Mouse (Mus musculus) right cerebral cortex, postnatal 36 days (tissue): ENCODE measurements at regions not wholly inside any gene's neighbourhood (a gene's known extent, or its start where the extent isn't known, plus 50 kb on each side); places are given as distances from the start of the nearest gene placed in this dataset.

Source experiments
- DNase-seq, 2 experiments: peaks; one replicate each; pipeline ENCODE4 v3.0.0; 2022; ENCODE audit warnings: low spot score in 2 of 2, mixed read lengths in 1 of 2

GRCm38 (mm10) chr4:127640251-127641085, 282.5 kb upstream of the Gjb5 start:
- DNase-seq: peak; percentile 61 to 70

GRCm38 (mm10) chr4:127639765-127640164, 281.8 kb upstream of the Gjb5 start:
- no peak for DNase-seq

GRCm38 (mm10) chr4:127636934-127637333, 279.0 kb upstream of the Gjb5 start:
- DNase-seq: no peak

- no peak for DNase-seq
Measured at GRCm38 (mm10) chr4:127635262-127635661, 277.3 kb upstream of the Gjb5 start.

- DNase-seq: no peak
Measured at GRCm38 (mm10) chr4:127619870-127620269, 261.9 kb upstream of the Gjb5 start.

- no peak for DNase-seq
Measured at GRCm38 (mm10) chr4:127612761-127613160, 254.8 kb upstream of the Gjb5 start.

GRCm38 (mm10) chr4:127600919-127601318, 242.9 kb upstream of the Gjb5 start:
- DNase-seq: peak; percentile 62 to 81

- DNase-seq: no peak
Measured at GRCm38 (mm10) chr4:127598610-127599009, 240.6 kb upstream of the Gjb5 start.

- no peak for DNase-seq
Measured at GRCm38 (mm10) chr4:127594081-127594480, 236.1 kb upstream of the Gjb5 start.

- no peak for DNase-seq
Measured at GRCm38 (mm10) chr4:127591540-127591939, 233.6 kb upstream of the Gjb5 start.

GRCm38 (mm10) chr4:127586822-127587221, 228.8 kb upstream of the Gjb5 start:
- DNase-seq: no peak

GRCm38 (mm10) chr4:127576521-127576920, 218.5 kb upstream of the Gjb5 start:
- peak in 1 of 2 experiments; percentile 15 for DNase-seq

- no peak for DNase-seq
Measured at GRCm38 (mm10) chr4:127562602-127563001, 204.6 kb upstream of the Gjb5 start.

- DNase-seq: no peak
Measured at GRCm38 (mm10) chr4:127558572-127558971, 200.6 kb upstream of the Gjb5 start.

- DNase-seq: no peak
Measured at GRCm38 (mm10) chr4:127552456-127553225, 194.7 kb upstream of the Gjb5 start.

GRCm38 (mm10) chr4:127549581-127549980, 191.6 kb upstream of the Gjb5 start:
- DNase-seq: no peak

GRCm38 (mm10) chr4:127549018-127549417, 191.0 kb upstream of the Gjb5 start:
- no peak for DNase-seq

GRCm38 (mm10) chr4:127545106-127545505, 187.1 kb upstream of the Gjb5 start:
- DNase-seq: no peak

- peak; percentile 33 to 43 for DNase-seq
Measured at GRCm38 (mm10) chr4:127543276-127543675, 185.3 kb upstream of the Gjb5 start.

- peak; percentile 5 to 38 for DNase-seq
Measured at GRCm38 (mm10) chr4:127542771-127543170, 184.8 kb upstream of the Gjb5 start.

- DNase-seq: peak in 1 of 2 experiments; percentile 6
Measured at GRCm38 (mm10) chr4:127536952-127537351, 179.0 kb upstream of the Gjb5 start.

GRCm38 (mm10) chr4:127535630-127536029, 177.6 kb upstream of the Gjb5 start:
- DNase-seq: no peak

- DNase-seq: no peak
Measured at GRCm38 (mm10) chr4:127534411-127534810, 176.4 kb upstream of the Gjb5 start.
